Mouse (Mus musculus): ENCODE results near the gene Cpn1. TPM values are rescaled to one million over a fixed set of nuclear protein-coding genes. Genes with fewer than 3 reads are reported as not detected.

Gene Cpn1
- total RNA-seq, 2 experiments from 2014 or later: not detected

DNA sequence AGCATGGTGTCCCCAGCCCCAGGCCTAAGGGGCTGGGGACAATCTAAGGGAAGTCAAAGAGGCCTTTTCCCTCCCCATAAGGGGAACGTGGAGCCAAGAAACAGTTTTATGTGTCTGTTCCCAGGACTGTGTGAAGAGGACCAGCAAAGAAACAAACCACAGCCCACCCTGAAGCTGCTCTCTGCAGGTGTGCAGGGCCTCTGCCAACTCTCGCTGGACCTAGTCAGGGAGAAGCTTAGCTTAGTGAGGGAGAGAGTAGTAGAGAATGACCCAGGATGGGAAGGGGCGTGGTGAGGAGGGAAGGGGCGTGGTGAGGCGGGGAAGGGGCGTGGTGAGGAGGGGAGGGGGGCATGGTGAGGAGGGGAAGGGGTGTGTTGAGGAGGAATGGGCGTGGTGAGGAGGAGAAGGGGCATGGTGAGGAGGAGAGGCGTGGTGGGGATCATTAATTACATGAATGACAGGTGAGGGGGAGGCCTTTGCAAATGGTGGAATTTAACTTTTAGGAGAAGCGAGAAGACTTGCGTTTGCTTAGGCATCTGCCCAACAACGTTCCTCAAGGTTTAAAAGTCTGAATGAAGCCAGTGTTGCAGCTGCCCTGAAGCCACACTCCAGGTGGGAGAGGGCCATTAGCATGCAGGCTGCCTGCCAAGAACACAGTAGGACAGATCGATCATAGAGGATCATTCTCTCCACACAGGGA lies 37.1 kb downstream of the Cpn1 start:
- no peak for ATAC-seq (replicated peaks; ENCODE audit: low FRiP score, low TSS enrichment, poor library complexity, severe bottlenecking)

DNA sequence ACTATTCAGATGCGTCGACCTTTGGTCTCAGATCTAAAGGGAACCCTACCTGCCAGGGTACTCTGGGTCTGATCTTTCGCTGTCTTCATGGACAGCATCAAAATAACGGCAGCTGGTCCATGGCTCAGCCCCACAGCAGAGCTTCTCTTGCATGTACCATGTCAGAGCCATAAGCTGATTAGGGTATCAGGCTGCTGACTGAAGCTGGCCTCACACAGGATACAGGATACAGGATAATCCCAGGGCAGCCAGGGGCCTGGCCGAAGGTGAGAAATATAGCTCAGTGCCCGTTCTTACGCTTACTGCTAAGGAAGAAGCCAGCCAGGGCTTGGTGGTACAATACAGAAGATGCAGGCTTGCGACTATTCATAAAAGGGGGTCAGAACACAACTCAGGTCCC lies 41.8 kb downstream of the Cpn1 start:
- ATAC-seq (replicated peaks; ENCODE audit: low FRiP score, low TSS enrichment, poor library complexity, severe bottlenecking): no peak

DNA sequence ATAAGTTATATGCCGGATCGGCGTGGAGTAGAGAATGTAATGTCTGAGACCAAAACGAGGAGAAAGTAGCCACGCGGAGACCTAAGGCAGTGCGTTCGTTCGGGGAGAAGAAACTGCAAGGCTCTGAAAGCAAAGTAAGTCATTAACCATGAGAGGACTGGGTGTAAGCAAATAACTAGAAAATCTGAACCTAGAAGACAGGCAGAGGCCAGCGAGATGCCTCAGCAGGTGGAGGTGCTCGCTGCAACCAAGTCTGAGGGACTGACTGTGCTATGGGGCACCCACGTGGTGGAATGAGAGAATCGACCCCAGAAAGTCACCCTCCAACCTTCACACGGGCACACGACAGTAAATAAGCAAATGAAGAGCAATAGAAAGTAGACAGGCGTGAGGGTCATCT lies 43.3 kb downstream of the Cpn1 start:
- ATAC-seq (replicated peaks; ENCODE audit: low FRiP score, low TSS enrichment, poor library complexity, severe bottlenecking): no peak

DNA sequence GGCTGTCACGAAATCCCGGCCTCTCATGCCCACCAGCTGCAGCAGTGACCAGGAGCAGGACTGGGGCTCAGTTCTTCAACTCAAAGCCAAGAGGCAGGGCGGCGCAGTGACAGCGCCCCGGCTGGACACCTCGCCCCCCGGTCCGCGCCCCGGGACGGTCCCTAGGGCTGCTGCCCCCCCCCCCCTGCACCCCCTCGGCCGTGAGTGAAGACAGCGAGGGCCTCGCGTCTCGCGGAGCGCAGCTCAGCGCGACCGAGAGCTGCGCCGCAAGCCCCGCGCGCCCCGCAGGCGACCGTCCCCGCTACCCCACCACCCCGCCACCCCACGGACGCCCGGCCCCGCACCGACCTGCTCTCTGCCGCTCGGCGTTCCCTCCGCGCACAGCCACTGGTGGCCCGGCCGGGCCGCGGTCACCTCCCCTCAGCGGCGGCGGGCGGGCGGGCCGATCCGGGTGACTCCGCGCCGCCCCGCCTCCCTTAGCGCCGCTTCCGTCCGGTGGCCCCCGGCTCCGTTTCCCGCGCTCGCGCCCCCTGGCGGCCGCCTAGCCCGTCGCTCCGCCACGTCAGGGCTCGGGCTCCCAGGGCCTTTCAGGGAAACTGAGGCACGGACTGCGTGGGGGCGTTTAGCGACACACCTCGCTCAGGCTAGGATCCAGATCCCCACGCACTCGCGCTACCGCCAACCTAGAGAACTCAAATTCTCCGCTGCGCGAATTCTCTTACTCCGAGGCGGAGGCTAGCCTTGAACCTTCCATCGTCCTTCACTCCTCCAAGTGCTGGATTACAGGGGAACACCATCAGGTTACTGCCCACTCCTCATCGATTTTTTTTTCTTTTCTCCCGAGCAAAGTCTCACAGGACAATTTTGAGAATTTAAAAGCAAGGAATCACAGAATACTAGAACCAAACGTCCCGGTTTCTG lies 46.3 kb downstream of the Cpn1 start, which contains the start of gene Dnmbp:
Dnmbp (minus strand) TSS at position 423 of the 921 bp plus-strand sequence.
- ATAC-seq (replicated peaks; ENCODE audit: low FRiP score, low TSS enrichment, poor library complexity, severe bottlenecking): peak; percentile 77

DNA sequence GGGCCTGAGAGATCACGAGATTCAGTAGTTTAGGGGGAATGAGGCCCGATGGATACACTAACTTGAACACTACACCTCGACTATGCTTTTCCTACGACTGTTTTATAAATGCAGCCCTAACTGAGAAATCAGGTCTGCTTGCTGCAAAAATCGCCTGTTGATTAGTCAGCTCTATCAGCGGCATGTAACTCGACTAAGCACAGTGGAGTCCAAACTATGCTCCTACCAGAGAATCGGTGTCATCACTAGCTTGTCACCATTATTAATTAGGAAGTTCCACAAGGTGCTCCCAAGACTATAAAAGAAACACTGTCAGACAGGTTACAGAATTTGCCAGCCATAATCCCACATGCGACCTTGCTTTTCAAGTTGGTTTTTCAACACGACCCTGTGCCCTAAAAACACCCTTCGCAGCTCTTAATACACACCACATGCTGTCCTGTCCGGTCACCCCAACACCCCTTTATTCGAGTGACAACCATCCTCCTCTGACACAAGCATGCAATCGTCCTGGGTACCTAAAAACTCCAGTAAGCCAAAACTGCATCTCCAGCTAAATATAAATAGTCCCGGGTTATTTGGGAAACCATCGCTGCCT lies 47.1 kb downstream of the Cpn1 start:
- ATAC-seq (replicated peaks; ENCODE audit: low FRiP score, low TSS enrichment, poor library complexity, severe bottlenecking): no peak

DNA sequence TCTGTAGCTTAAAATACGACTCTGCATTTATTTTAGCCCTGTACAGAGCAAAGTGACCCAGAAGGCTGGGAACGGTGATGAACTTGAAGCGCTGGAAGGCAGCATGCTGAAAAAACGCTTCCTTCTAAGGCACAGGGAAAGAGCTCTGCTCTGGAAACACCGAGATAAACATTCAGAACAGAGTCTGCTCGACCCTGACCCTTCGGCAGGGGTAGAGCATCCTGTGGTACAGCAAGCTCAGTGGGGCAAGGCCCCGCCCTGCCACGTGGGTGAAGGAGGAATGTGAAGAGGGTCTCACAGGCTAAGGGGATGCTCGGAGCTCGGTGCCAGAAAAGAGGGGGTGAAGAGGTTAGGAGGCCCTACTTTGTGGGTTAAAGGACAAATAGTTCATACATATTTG lies 48.0 kb downstream of the Cpn1 start:
- ATAC-seq (replicated peaks; ENCODE audit: low FRiP score, low TSS enrichment, poor library complexity, severe bottlenecking): no peak

DNA sequence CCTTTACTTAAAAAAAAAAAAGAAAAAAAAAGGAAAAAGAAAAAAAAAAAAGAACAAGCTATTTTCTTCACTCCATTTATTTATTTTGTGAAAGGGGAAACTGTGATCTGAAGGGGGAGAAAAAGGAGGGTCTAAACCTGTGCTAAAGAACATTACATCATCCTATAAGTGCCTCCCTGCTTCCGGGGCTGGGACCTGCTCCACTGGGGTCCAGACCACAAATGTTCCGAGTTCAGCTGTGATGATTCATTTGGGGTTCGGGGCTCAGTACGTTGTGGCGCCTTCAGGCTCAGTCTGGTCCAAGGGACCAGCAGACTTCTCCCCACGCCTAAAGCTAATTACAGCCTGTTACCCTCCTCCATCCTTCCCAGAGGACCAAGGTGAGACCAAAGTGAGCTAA lies 55.4 kb downstream of the Cpn1 start:
- no peak for ATAC-seq (replicated peaks; ENCODE audit: low FRiP score, low TSS enrichment, poor library complexity, severe bottlenecking)

DNA sequence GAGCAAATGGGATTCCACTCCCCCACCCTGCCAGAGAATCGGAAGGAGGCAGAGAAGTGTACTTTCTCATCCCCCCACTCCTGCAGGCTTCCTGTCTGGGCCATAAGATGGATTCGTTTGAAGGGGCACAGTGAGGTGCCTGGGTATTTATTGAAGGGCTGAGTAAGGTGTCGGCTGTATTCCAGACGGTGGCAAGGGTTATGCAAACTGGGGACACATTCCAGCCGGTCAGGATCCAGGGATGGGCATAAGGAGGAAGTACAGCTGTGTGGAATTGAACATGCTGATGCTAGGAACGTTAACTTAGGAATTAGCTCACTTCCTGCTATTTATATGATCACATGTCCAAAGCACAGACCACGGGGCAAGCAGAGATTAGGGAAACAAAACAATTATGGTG lies 56.0 kb downstream of the Cpn1 start:
- no peak for ATAC-seq (replicated peaks; ENCODE audit: low FRiP score, low TSS enrichment, poor library complexity, severe bottlenecking)

DNA sequence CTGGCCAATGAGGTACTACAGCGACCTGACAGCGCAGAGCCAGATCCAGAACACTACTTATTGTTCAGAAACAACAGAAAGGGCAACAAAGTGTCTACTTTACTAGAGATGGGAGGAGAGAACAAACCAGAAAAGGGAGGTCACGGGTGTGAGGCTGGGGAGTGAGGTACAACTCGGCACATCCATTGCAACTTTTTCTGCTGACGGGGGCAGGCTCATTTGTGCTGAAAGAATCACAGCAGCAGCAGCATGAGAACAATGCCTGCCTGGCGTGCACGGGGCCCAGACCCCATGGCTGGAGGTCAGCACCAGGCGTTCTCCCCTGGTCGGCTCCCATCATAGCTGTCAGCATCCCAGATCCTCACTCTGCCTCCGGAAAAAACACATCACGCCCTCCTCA lies 56.5 kb downstream of the Cpn1 start:
- ATAC-seq (replicated peaks; ENCODE audit: low FRiP score, low TSS enrichment, poor library complexity, severe bottlenecking): no peak

DNA sequence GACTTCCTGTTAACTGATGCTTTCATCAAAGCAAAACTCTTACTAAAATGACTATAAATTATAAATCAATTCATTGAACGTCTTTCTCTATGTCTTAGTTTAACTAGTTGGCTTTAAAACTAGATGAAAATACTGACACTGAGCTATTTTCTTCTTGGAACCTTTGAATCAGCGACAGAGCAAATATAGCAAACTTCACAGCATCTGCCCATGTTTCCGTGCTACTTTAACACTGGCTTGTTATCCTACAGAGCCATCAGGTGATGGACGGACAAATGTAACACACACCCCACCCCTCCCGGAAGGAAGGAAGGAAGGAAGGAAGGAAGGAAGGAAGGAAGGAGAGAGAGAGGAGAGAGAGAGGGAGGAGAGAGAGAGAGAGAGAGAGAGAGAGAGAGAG lies 58.4 kb downstream of the Cpn1 start:
- ATAC-seq (replicated peaks; ENCODE audit: low FRiP score, low TSS enrichment, poor library complexity, severe bottlenecking): no peak

DNA sequence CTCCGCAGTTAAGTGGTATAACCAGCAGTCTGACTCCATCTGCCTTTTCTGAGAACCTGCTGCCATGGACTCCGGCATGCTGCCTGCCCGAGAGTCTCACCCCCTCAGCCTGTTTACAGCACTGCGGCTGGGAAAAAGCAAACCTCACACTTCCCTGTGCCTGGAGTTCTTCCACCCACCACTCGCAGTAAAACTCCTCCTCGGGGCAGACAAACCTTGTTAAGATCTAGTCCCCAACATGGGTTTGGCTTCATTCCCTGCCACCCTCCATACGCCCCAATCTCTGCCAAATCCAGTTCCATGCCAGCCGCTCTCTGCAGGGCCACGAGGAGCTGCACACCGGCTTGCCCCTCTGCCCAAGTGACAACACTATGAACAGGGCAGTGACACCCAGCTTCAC lies 59.3 kb downstream of the Cpn1 start:
- no peak for ATAC-seq (replicated peaks; ENCODE audit: low FRiP score, low TSS enrichment, poor library complexity, severe bottlenecking)

DNA sequence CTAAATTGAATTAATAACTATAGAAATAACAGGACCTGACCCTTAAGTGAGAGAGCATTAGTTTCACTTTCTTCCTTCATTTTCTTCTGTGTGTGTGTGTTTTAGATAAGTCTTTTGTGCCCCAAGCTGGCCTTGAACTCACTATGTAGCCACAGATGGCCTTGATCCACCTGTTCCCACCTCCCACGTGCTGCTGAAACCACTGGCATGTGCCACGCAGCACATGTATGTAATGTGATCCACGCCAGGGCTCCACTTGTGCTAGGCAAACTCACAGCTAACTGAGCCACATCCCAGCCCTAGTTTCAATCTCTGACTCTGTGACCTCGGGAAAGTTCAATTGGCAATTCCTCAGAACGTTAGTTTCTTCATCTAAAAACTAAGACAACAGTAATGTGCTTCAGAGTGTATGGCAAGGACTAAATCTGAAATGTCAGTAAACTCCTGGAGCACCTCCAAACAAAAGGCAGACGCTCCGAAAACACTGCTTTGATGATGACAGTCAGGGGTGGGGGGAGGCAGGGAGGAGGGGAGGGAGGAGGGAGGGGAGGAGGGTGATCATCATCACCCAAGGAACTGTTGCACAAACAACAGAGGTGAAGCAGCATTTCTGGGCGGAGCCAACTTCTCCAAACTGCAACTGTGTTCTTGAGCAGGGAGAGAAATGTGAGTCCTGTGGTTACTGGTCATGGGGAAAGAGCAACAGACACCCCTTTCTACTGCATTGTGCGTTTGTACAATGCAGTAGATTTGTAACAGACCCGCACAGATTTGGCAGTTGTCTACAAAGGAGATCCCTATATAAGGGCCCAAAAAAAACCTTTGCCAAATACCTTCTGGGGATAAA lies 60.0 kb downstream of the Cpn1 start:
- ATAC-seq (replicated peaks; ENCODE audit: low FRiP score, low TSS enrichment, poor library complexity, severe bottlenecking): no peak

DNA sequence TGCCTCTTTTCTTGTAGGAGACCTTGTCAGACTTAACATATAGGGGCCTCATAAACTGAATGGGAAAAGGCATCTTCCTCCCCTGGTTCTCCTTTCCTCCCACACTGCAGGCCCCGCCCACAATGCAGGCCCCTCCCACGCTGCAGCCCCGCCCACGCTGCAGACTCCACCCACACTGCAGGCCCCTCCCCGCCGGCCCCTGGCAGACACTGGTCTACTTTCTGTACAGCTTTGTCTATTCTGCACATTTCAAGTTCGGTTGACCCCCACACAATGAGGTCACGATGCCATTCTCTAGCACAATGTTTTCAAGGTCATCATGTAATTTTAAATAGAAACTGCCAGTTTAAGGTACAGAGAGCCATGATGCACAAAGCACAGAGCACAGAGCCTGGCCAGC lies 62.0 kb downstream of the Cpn1 start:
- ATAC-seq (replicated peaks; ENCODE audit: low FRiP score, low TSS enrichment, poor library complexity, severe bottlenecking): 0 out of 2 replicates have a peak, but pooled peaks have one; percentile 44

DNA sequence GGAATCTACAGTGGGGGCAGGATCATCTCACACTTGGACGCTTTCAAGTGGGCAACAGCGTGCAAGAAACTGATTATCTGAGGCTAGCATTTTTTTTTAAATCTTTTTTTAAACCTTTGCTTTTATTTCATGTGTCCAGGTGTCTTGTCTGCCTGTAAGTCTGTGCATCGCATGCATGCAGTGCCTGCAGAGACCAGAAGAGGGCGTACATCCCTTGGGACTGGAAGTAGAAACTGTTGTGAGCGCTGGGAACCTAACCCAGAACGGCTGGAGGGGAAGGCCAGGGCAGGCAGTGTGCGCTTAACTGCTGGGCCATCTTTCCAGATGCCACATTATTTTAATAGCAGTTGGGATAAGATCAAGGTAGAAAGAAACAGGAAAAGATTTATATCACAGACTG lies 63.4 kb downstream of the Cpn1 start:
- ATAC-seq (replicated peaks; ENCODE audit: low FRiP score, low TSS enrichment, poor library complexity, severe bottlenecking): no peak

DNA sequence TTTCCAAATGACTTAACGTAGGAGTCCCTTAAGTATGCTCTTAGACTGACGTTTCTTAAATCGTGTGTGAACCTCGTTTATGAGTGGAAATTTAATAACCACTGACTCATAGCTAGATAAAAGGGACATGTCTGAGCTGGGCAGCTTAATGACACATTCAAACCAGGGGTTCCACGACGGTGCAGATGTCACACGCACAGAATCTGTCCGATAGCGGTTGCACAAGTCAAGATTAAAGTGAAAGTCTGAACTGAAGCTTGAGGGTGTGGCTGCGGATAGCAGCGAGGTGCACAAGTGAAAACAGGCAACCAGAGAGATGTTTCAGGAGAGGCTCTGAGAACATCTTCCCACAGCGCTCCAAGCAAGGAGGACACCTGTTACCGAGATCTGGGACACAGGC lies 64.9 kb downstream of the Cpn1 start:
- peak; percentile 59 for ATAC-seq (replicated peaks; ENCODE audit: low FRiP score, low TSS enrichment, poor library complexity, severe bottlenecking)

DNA sequence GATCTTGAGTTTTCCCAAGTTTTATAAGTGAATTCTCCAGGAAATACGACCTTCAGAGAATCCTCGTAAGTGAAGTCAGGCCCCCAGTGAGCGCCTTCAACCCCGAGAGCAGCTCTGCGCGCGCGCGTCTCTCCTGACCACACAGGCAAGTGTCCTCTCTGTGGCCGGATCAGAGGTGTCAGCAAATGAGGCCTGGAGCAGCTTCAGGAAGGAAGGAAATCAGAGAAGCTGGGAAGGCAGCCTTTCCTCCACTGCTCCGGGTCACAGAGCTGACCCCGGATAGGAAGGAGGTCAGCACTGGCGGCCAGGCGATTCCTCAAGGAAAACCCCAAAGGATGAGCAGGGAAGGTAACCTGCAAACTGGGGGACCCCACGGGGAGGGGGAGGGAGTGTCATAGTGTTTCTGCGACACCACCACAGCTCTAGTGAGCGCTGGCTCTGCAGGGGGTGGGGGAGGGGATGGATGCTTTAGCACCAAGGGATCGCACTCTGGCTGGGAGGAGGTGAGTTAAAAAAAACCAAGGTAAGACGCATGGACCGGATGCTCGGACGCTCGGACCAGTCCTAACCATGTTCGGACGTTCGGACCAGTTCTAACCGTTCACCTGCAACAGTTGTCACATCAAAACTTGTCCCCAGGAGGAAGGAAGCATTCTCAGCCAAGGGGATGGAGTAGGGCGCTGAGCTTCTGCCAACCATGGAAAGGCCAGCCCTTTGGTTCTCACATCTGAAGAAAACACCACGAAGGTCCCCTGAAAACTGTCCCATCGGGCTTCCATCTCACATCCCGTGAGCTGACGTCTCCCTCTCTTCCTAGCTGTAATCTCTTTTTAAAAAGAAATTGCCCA lies 65.7 kb downstream of the Cpn1 start:
- ATAC-seq (replicated peaks; ENCODE audit: low FRiP score, low TSS enrichment, poor library complexity, severe bottlenecking): no peak

DNA sequence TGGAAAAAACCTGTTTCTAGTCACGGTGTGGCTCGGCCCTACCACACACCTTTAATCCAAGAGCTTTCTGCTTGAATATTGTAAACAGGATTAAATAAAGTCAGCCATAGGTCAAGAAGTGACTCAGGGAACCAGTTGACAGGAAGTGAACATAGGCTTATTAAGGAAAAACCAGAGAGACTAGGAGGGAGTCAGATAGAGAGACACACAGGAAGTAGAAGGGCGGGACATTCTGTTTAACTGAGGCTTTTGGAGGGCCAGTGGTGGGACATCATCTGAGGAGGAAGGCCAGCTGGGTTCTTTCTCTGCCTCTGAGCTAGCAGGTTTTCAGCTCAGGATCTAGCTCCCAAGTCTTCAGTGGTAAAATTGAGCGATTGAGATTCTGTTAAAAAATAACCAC lies 66.5 kb downstream of the Cpn1 start:
- no peak for ATAC-seq (replicated peaks; ENCODE audit: low FRiP score, low TSS enrichment, poor library complexity, severe bottlenecking)

DNA sequence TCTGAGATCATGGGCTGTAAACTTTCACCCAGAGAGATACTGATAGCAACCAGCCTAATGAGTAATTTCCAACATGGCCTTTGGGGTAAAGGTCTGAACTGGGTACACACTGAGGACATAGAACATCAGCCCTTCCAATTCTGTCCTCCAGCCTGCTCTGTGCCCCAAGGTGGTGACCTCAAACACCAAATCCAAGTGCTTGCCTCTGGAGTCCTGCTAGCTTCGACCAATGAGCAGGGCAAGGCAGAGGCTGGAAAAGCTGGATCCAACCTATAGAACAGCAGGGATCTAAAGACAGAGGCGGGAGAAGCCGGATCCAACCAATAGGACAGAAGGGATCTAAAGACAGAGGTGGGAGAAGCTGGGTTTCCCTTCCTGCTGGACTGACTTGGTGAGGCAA lies 67.5 kb downstream of the Cpn1 start:
- ATAC-seq (replicated peaks; ENCODE audit: low FRiP score, low TSS enrichment, poor library complexity, severe bottlenecking): no peak

DNA sequence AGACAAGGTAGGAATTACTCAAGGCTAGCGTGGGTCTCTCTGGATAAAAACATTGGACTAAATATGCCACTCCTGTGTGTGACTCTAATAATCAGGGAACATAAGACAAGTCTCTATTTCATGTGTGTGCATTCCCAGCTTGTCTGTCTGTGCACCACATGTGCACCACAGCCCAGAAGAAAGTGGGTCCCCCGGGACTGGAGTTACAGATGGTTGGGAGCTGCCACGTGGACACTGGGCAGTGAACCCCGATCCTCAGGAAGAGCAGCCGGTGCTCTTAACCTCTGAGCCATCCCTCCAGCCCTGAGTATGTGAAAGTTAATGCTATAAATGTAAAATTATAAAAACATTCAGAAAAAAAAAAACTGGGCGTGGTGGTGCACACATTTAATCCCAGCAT lies 68.6 kb downstream of the Cpn1 start:
- ATAC-seq (replicated peaks; ENCODE audit: low FRiP score, low TSS enrichment, poor library complexity, severe bottlenecking): no peak
